Mouse (Mus musculus): ENCODE data around the gene Rab33b. TPM values are rescaled to one million over a fixed set of nuclear protein-coding genes. Genes with fewer than 3 reads are reported as not detected.

Rab33b gene
- polyA plus RNA-seq, 1 experiment from 2014 or later = 22.7 TPM

DNA sequence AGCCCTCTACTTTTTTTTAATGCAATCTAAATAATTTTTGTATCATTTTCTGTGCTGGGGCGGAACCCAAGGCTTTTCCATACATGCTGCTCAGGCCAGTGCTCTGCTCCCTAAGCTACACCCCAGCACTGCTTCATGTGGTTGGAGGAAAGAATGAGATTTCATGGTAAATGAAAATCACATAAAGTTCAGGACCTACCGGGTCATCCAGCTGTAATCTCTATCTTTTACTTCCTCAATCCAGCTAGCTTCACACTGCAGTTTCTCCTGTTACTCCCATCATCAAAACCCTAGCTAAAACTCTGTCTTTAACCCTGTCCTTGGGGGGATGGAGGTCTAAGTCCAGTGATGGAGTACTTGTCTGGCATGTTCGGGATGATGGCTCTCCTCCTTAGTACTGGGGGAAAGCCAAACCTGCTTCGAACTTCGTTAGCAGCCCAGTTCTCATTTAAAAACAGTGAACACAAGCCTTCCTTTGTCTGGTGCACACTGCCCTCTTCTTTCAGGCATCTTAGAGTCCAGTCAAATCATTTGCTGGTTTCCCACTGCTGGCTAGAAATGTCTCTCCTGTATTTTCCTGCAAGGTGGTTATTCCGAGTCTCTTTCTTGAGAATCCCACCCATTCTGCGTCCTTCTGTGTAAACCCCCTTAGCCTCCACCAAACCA lies 6.5 kb downstream of the Rab33b start:
- WGBS = 77% methylated on average over 7 of the region's 7 CpGs
- 0 out of 2 replicates have a peak overlapping the region, but pooled peaks have one; percentile 33 for H3K27ac ChIP-seq (replicated peaks)
- no peak overlapping the region for H3K4me2 ChIP-seq
- peaks cover 17% of the 10 kb centered on the region for H3K4me1 ChIP-seq (replicated peaks)
- ATAC-seq (ENCODE audit: low read depth) = no peak
- H3K9me3 ChIP-seq = no peaks in the 10 kb centered on the region
- peaks cover 18% of the 10 kb centered on the region for H3K36me3 ChIP-seq
- no peak overlapping the region for H3K4me3 ChIP-seq
- no peaks in the 10 kb centered on the region for H3K27me3 ChIP-seq
- H3K9ac ChIP-seq = no peak overlapping the region

DNA sequence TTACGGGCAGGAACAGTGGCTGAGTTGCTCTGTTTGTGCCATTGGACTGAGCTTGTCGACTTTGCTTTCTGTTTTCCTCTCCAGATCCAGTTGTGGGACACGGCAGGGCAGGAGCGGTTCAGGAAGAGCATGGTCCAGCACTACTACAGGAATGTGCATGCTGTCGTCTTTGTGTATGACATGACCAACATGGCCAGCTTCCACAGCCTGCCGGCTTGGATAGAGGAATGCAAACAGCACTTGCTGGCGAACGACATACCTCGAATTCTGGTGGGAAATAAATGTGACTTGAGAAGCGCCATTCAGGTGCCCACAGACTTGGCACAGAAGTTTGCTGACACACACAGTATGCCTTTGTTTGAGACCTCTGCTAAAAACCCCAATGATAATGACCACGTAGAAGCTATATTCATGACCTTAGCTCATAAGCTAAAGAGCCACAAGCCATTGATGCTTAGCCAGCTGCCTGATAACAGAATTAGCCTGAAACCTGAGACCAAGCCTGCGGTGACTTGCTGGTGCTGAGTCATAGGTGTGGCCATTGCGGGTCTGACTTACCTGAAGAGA lies 9.6 kb downstream of the Rab33b start:
- Histone ChIP-seq H3K4me1 (replicated peaks) (peaks cover 4% of the 10 kb centered on the region; the same call in 1 of the 2 replicates), H3K27ac (replicated peaks) (no peak overlapping the region), H3K9ac (no peak overlapping the region), H3K36me3 (peaks cover 21% of the 10 kb centered on the region), H3K27me3 (no peaks in the 10 kb centered on the region), H3K4me2 (no peak overlapping the region), H3K4me3 (no peak overlapping the region), H3K9me3 (no peaks in the 10 kb centered on the region)
- ATAC-seq (ENCODE audit: low read depth) = no peak
- WGBS = 94% methylated on average over 13 of the region's 13 CpGs

DNA sequence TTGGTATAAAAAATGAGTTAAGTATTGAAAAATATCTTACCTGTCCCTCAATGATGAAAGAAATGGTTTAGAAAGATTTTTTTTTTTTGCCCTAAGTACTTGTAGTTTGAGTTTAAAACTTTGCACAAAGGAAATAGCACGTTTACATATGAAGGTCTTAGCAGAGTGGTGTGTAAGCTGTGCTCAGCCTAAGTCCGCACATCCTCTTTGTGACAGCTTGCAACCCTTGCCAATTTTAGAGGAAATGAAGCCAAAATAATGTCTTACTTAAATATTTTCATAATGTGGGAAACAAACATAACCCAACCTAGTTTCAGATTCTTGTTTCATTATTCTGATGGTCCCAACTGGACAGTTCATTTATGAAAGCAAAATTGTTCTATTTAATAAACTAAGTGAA lies 10.7 kb downstream of the Rab33b start:
- Histone ChIP-seq H3K4me2 (no peak overlapping the region), H3K9me3 (no peaks in the 10 kb centered on the region), H3K4me1 (replicated peaks) (peaks cover 4% of the 10 kb centered on the region; the same call in 1 of the 2 replicates), H3K27me3 (no peaks in the 10 kb centered on the region), H3K27ac (replicated peaks) (no peak overlapping the region), H3K36me3 (peaks cover 21% of the 10 kb centered on the region), H3K4me3 (no peak overlapping the region), H3K9ac (no peak overlapping the region)
- ATAC-seq (ENCODE audit: low read depth) = no peak
- WGBS = 93% methylated on average over 2 of the region's 2 CpGs

DNA sequence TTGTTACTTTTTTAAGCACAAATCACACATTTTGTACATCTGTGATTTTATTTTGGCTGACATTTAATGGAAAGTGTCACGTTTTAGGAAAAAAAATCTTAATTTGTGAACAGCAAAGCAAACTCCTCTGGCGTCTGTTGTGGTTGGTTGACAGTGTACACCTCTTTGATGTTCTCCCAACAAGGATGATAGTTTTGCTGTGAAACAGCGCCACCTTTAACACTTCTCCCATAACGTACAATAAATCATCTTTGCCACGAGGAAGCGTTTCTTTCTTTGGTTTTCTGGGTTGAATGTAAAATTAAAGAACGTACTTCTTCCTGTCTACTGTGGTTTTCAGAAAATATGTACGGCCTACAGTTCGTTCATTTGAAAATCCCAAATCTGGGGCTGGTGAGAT lies 11.9 kb downstream of the Rab33b start:
- Histone ChIP-seq H3K36me3 (peaks cover 21% of the 10 kb centered on the region), H3K27me3 (no peaks in the 10 kb centered on the region), H3K4me3 (no peak overlapping the region), H3K9me3 (no peaks in the 10 kb centered on the region), H3K9ac (no peak overlapping the region), H3K4me1 (replicated peaks) (no peaks in the 10 kb centered on the region; the same call in 1 of the 2 replicates), H3K27ac (replicated peaks) (no peak overlapping the region), H3K4me2 (no peak overlapping the region)
- ATAC-seq (ENCODE audit: low read depth) = no peak
- 95% methylated on average over 9 of the region's 9 CpGs for WGBS

DNA sequence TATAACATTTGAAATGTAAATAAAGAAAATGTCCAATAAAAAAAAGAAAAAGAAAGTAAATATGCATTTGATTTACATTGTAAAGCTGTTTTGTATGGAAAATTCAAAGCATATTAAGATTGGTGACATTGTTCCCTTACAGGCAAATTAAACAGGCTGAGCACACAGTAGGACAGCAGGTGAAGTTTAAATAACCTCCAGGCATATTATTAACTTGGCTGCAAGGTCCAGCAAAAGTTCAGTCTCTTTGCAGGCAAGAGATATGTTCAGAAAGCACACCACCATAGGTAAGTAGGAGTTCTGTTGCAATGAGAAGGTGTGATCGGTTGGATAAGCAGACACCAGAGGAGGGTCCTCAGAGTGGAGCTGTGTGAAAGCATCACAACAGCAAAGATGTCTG lies 14.3 kb downstream of the Rab33b start:
- no peak for ATAC-seq (ENCODE audit: low read depth)

DNA sequence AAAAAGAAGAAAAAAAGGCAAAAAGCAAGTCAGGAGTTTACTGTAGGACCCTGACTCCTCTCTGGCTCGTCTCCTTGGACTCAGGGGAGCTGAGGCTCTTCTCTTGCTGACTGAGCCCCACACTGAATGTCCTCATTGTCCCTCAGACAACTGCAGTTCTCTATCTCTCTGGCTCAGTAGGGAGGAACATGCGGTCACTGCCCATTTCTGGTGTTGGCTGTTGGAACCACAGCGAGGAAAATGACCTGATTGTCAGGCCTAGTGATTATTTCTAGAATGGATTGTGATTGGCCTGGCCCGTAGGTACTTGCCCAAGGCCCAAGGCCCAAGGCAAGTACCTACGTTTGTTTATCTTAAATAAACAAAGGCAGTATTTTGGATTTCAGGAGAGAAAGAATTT lies 14.9 kb downstream of the Rab33b start:
- ATAC-seq (ENCODE audit: low read depth) = no peak
- peaks cover 13% of the 10 kb centered on the region for H3K36me3 ChIP-seq
- H3K4me2 ChIP-seq = no peak overlapping the region
- H3K9ac ChIP-seq = no peak overlapping the region
- 72% methylated on average over 5 of the region's 5 CpGs for WGBS
- H3K4me1 ChIP-seq (replicated peaks) = no peaks in the 10 kb centered on the region
- no peaks in the 10 kb centered on the region for H3K9me3 ChIP-seq
- H3K4me3 ChIP-seq = no peak overlapping the region
- no peaks in the 10 kb centered on the region for H3K27me3 ChIP-seq
- no peak overlapping the region for H3K27ac ChIP-seq (replicated peaks)

More for the DNA sequence above, 14.3 kb downstream of the Rab33b start:
- no peak overlapping the region for H3K9ac ChIP-seq
- no peaks in the 10 kb centered on the region for H3K9me3 ChIP-seq
- no peaks in the 10 kb centered on the region for H3K4me1 ChIP-seq (replicated peaks)
- peaks cover 20% of the 10 kb centered on the region for H3K36me3 ChIP-seq
- no peaks in the 10 kb centered on the region for H3K27me3 ChIP-seq
- no peak overlapping the region for H3K4me3 ChIP-seq
- 91% methylated on average over 1 of the region's 1 CpGs for WGBS
- no peak overlapping the region for H3K4me2 ChIP-seq
- no peak overlapping the region for H3K27ac ChIP-seq (replicated peaks)

DNA sequence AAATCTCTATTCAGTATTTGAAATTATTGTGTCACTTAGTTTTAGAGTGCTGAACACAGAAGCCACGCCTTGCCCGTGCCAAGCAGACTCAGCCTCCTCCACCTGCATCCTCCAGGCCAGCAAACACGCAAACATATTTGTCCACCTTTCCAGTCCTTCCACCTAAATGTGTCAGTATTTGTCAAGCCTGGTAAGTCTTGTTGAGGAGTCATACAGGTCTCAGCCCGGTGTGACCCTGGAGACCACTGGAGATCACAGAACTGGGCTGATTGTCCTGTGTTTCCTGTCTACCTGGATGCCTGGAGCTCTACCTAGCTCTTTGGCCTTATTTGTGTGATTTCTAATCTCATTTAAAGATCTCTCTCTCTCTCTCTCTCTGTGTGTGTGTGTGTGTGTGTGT lies 16.2 kb downstream of the Rab33b start:
- H3K4me2 ChIP-seq = no peak overlapping the region
- no peak overlapping the region for H3K9ac ChIP-seq
- WGBS = 95% methylated on average over 4 of the region's 4 CpGs
- ATAC-seq (ENCODE audit: low read depth) = no peak
- H3K27ac ChIP-seq (replicated peaks) = no peak overlapping the region
- peaks cover 7% of the 10 kb centered on the region; the same call in 1 of the 2 replicates for H3K4me1 ChIP-seq (replicated peaks)
- no peaks in the 10 kb centered on the region for H3K9me3 ChIP-seq
- H3K4me3 ChIP-seq = no peak overlapping the region
- H3K27me3 ChIP-seq = no peaks in the 10 kb centered on the region
- H3K36me3 ChIP-seq = peaks cover 6% of the 10 kb centered on the region; the same call in 1 of the 2 replicates

DNA sequence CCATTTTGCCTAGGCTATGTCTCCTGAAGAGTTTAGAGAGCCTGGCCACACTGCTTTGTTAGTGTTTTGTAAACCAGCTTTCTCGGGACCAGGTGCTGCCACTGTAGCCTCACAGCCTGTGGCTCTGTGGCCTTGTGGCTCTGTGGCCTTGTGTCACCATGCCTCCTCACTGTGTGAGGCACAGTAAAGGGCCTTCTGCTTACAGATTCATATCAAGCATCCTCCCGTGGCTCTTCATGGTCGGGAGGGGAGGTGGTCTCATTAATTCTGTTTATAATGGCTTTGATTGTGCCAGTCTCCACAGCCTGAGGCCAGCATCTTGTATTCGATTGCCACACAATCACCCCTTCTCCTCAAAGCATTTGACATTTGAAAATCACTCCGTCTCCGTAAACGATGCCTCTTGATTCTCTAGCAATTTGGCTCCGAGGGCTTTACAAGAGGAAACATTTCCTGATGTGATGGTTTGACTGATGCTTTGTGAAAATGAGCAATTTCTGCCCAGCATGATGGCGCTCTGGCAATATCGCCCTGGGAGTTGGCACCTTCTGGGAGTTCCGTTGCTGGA lies 20.7 kb downstream of the Rab33b start:
- Histone ChIP-seq H3K4me2 (no peak overlapping the region), H3K27ac (replicated peaks) (peak overlapping the region; percentile 42; the same call in 1 of the 2 replicates), H3K9ac (no peak overlapping the region), H3K4me1 (replicated peaks) (peaks cover 13% of the 10 kb centered on the region; the same call in 1 of the 2 replicates), H3K9me3 (no peaks in the 10 kb centered on the region), H3K36me3 (no peaks in the 10 kb centered on the region), H3K4me3 (no peak overlapping the region), H3K27me3 (no peaks in the 10 kb centered on the region)
- WGBS = 38% methylated on average over 11 of the region's 11 CpGs
- ATAC-seq (ENCODE audit: low read depth) = 0 out of 2 replicates have a peak, but pooled peaks have one; percentile 32

DNA sequence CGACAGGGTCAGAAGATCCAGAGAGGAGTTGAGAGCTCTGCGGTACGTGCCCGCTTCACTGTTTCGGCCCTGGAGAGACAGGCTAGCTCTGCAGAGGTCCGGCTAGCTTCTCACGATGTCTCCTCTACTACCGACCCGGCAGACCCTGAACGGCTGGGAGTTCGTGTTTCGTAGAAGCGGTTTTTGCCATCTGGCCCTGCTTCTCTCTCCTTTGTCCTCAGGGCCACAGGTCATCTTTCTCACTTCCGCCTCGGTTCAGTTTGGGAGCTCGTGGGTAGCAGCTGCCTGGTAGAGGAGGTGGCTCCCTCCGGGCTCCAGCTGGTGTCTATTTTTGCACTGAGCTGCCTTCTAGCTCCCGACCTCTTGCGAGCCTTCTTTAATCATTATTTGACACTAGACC lies 21.7 kb downstream of the Rab33b start:
- Histone ChIP-seq H3K27me3 (no peaks in the 10 kb centered on the region), H3K27ac (replicated peaks) (peak overlapping the region; percentile 38; the same call in 1 of the 2 replicates), H3K4me3 (no peak overlapping the region), H3K4me1 (replicated peaks) (peaks cover 13% of the 10 kb centered on the region; the same call in 1 of the 2 replicates), H3K9me3 (no peaks in the 10 kb centered on the region), H3K9ac (no peak overlapping the region), H3K36me3 (no peaks in the 10 kb centered on the region), H3K4me2 (no peak overlapping the region)
- no peak for ATAC-seq (ENCODE audit: low read depth)
- WGBS = 52% methylated on average over 19 of the region's 19 CpGs

DNA sequence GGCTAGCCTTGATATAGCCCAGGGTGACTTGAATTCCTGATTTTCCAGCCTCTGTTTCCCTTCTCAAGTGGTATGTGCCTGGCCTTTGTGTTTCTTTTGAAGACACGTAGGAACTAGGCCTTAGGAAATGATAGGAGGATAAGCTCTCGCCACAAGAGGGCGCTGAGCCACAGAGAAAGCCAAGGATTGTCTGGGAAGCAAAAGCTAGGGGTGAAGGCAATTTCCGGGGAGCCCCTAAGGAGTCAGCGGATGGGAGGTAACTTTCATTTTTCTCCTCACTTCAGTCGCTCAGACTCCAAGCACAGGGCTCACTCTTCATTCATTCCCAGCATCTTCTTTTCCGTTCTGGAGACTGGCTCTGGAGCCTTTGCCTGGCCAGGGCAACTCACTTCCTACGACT lies 27.2 kb downstream of the Rab33b start:
- no peaks in the 10 kb centered on the region for H3K9me3 ChIP-seq
- H3K4me1 ChIP-seq (replicated peaks) = no peaks in the 10 kb centered on the region
- no peak overlapping the region for H3K4me3 ChIP-seq
- H3K36me3 ChIP-seq = no peaks in the 10 kb centered on the region
- no peak overlapping the region for H3K9ac ChIP-seq
- no peak overlapping the region for H3K27ac ChIP-seq (replicated peaks)
- 33% methylated on average over 8 of the region's 8 CpGs for WGBS
- ATAC-seq (ENCODE audit: low read depth) = peak; percentile 36; the same call in 1 of the 2 replicates
- H3K27me3 ChIP-seq = no peaks in the 10 kb centered on the region
- no peak overlapping the region; the same call in 1 of the 2 replicates for H3K4me2 ChIP-seq

DNA sequence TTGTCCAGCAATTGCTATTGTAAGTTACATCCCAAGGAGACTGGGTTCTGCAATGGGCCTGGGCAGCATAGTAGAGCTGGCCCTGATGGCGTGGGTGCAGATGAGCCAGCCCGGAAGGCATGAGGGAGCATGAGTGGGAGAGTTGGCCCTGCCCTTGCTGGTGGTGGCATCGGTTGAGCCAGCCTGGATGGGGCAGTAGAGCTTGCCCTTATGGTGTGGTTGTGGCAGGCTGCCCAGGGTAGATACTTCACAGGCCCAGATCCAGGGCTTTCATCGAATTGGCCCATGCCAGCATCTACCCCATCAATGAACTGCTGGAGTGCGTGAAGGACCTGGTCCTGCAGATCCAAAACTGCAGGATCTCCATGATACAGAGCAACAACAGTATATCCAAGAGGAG lies 28.3 kb downstream of the Rab33b start:
- no peak overlapping the region for H3K9ac ChIP-seq
- no peak overlapping the region for H3K4me2 ChIP-seq
- WGBS = 96% methylated on average over 5 of the region's 5 CpGs
- H3K4me3 ChIP-seq = no peak overlapping the region
- H3K27ac ChIP-seq (replicated peaks) = no peak overlapping the region
- H3K4me1 ChIP-seq (replicated peaks) = no peaks in the 10 kb centered on the region
- no peaks in the 10 kb centered on the region for H3K27me3 ChIP-seq
- H3K9me3 ChIP-seq = no peaks in the 10 kb centered on the region
- ATAC-seq (ENCODE audit: low read depth) = no peak
- H3K36me3 ChIP-seq = no peaks in the 10 kb centered on the region

DNA sequence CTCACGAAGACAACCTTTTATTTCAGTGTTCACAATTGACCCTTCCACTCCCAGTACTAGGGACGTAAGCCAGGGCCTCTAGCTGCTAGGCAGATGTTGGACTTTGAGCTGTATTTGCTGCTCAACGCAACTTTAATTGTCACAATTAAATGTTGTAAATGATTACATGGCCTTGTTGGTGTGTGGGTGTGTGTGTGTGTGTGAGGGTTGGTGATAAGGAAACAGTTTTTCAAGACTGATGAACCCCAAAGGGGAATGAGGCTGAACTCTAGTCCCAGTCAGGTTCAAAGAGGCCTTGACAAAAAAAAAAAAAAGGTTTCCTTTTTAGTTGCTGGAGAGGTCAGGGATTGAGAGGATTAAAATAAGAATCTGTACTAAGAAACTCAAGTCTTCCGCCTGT lies 33.7 kb downstream of the Rab33b start:
- H3K4me3 ChIP-seq = no peak overlapping the region
- peaks cover 28% of the 10 kb centered on the region for H3K36me3 ChIP-seq
- H3K4me1 ChIP-seq (replicated peaks) = 0 out of 2 replicates have a peak, but pooled peaks cover 6% of the 10 kb centered on the region
- H3K9me3 ChIP-seq = no peaks in the 10 kb centered on the region
- H3K4me2 ChIP-seq = no peak overlapping the region
- 83% methylated on average over 4 of the region's 4 CpGs for WGBS
- ATAC-seq (ENCODE audit: low read depth) = no peak
- H3K9ac ChIP-seq = no peak overlapping the region
- H3K27me3 ChIP-seq = no peaks in the 10 kb centered on the region
- H3K27ac ChIP-seq (replicated peaks) = no peak overlapping the region

All from neural tube, embryonic 13.5 days (tissue).